Mouse (Mus musculus): ENCODE results near the gene Dtd1.

Dtd1 gene

DNA sequence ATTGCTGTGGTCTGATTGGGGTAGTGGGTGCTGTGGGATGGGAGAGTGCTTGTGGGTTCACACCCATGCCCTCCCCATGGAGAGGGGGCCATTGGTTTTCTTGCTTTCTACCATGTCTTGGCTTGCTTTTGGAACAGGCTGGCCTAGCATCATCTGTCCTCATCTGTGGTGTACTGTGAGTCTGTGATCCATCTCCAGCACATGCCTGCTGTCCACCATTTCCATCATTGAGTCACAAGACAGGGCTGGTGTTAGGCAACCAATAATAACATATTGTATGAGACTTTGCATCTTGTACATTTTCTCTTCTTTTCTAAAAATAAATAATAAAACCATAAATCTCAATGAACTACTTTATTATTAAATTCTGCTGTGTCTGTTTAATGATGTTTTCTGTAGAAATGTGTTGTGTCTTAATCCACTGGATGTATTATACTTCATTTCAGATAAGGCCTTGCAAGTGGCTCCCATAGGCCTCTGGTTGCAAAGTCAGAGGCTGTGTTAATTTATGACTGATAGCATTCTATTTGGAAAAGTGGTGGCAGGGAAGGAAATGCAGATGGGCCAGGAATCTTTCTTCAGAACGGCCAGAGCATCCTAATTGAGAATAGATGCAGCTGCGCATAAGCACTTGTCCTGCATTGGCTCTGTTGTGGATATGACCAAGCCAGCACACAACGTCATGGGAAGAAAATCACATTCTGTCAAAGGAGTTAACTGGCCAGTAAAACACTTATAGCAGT lies 168.8 kb downstream of the Dtd1 start:
- no peak for DNase-seq (ENCODE audit: low spot score in 2 of 2)

- no peak for DNase-seq (ENCODE audit: low spot score in 2 of 2)
Observed at GRCm38 (mm10) chr2:144769118-144769496, 169.4 kb downstream of the Dtd1 start.

DNA sequence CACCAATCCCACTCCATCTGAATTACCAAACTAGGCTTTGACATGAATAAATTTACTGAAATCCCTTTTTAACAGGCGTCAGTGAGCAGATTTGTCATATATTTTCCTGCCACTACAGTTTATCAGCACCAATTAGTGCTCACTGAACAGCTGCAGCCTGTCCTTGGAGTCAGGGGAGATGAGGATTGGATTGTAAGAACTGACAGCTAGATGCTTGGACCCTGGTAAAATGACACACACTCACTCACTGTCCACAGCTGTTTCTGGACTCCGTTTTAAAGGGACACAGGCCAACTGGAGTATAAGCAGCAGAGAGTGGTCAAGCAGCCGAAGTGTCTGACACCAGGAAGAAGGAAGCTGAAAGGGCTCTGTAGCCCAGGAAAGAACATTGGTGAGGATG lies 169.9 kb downstream of the Dtd1 start:
- DNase-seq (ENCODE audit: low spot score in 2 of 2) = no peak

DNA sequence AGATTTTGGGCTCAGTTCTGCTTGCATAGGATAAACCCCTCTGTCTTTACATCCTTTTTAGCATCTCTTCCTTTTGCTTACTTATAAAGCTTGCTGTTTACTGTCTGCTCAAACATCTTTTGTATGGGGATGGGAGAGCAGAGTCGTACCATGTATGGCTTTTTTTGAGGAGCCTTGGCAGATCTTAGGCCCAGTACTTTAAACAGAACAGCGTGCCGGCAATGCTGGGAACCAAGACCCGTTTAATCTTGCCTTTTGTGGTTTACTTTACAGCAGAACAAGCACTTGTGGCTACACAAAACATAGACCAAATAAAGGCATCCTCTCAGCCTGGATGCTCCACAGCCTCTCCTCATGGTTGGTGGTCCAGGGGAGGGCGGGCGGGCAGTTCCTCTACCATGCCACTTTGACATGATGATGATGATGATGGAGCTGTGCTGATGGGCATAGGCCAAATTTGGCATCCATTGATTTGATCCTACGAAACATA lies 170.8 kb downstream of the Dtd1 start:
- DNase-seq (ENCODE audit: low spot score in 2 of 2) = no peak

DNA sequence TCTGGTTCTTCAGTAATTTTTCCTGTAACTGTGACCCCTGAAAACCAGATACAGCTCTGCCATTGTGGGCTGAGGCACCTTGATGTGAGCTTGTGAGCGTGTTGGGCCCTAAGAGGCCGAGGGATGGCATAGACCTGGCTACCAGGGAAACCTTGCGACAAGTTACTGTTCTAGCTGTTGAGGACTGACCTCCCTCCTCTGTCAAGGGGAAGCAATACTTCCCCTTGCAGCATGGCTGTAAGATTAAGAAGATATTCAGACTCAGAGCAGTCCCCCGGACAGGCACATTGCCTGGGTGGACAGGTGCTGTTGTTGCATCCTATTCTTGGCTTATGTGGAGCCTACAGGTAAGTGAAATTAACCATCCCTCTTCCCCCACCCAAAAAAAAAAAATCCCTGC lies 172.1 kb downstream of the Dtd1 start:
- no peak for DNase-seq (ENCODE audit: low spot score in 2 of 2)

DNA sequence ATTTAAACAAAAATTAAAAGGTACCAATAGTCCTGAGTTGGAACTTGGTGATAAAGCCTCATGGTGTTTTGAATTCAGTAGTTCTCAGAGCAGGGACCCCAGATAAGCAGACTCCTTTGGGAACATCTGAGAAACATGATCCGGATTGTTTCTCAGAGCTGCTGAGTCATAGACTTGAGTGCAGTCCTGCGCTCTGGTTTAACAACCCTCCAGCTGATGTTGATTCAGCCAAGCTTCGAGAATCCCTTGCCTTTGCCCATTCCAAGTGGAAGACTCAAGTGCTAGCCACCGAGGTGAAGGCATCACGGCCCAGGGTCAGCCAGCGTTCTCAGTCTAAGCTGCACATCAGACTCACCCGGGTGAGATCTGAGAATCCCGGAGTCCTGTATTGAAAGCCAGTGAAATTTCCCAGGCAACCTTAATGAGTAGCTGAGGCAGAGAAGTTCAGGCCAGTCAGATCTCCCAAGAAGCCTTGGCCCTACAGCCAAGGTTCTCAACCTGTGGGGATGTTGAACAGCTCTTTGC lies 175.0 kb downstream of the Dtd1 start:
- DNase-seq (ENCODE audit: low spot score in 2 of 2) = no peak

- DNase-seq (ENCODE audit: low spot score in 2 of 2) = no peak
Observed at GRCm38 (mm10) chr2:144775626-144776025, 175.9 kb downstream of the Dtd1 start.

DNA sequence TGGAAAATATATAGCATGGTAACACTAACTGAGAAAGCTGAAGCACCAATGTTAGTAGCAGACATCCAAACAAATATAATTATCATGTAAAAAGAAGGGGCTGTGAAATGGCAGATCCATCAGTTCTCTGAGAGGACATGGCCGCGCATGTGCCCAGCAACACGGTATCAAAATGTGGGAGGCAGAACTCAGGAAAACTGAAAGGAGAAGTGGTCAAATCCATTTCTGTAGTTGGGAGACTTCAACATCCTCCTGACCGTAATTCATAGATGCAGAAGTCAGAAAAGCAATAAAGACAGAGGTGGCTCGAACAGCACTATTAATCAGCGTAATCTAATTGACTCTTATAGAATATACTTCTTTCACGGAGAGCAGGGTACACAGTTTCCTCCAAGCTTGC lies 179.6 kb downstream of the Dtd1 start:
- no peak for DNase-seq (ENCODE audit: low spot score in 2 of 2)

DNA sequence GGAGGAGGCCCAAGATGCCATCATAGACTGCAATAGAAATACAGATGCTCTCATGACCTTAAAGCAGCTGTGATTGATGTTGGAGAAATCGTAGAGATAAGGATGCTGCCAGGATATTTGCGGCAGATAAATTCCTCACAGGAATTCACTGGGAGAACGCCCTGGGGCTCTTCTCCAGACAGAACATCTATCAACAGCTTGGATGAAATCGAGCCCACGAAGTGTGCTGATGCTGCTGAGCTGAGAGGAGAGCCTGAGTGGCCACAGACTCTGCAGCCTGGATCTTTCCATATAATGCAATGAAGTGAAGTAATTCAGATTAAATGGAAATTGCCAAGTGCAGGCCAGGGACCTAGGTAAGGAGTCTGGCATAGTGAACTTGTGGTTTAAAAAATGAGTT lies 181.0 kb downstream of the Dtd1 start:
- no peak for DNase-seq (ENCODE audit: low spot score in 2 of 2)

DNA sequence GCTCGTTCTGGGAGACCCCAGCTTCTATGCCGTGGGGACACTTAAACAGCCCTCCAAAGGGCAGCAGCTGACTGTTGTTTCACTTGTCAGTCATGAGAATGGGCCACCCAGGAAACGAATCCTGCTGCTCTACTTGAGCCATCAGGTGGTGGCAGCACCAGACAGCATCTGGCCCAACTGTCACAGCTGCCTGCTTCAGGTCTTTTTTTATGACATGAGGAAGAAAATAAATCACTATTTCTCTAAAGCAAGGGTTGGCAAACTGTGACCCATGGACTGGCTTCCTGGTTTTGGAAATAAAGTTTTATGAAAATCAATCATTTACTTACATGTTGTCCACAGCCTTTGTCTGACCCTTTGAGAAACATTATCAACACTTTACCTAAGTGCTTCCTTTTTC lies 182.2 kb downstream of the Dtd1 start:
- DNase-seq (ENCODE audit: low spot score in 2 of 2) = no peak

DNA sequence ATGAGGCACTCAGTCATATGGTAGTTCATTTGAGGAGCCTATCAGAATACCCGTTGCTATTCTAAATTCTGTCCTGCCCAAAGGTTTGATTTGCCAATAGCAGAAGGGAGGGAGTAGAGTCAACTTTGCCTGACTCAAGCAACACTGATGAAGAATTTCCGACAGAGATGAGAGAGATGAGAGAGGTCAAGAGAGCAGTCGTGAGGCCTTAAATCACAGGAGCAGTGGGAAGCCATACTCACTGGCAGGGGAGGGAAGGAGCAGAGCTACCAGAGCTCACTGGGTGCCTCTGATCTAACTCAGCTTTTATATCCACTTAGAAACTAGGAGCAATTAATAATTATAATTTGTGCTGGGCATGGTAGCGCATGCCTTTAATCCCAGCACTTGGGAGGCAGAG lies 182.8 kb downstream of the Dtd1 start:
- DNase-seq (ENCODE audit: low spot score in 2 of 2) = no peak

DNA sequence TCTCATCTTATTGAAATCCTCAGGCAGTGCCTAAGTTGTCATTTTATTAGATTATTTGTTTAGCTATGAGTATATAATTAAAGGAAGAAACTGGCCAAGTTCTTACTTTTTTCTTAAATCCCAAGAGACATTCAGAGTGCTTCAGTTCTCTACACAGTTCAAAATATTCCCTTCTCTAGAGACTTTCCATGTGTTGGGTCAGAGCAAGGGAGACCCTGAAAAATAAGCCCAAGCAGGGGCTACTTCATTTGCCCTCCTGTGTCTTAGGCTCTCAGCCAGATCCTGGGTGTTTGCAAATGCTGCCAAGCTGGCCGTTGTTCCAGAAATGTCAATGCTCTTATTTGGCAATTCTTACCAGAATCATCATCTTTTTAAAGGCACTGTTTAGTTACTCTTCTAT lies 183.5 kb downstream of the Dtd1 start:
- no peak for DNase-seq (ENCODE audit: low spot score in 2 of 2)

DNA sequence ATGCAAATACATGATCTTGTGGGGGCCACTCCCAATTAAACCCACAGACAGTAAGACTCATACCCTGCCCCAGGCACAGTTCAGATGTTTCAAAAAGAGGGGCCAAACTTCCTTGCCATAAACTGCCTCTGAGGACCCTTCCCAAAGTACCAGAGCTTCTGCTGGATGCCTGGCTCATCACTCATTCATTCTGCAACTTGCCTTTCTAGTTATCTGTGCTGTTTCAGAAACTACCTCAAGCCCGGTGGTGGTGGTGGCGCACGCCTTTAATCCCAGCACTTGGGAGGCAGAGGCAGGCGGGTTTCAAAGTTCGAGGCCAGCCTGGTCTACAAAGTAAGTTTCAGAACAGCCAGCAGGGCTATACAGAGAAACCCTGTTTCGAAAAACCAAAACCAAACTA lies 184.1 kb downstream of the Dtd1 start:
- no peak for DNase-seq (ENCODE audit: low spot score in 2 of 2)

GRCm38 (mm10) chr2:144791671-144792294 lies 192.1 kb downstream of the Dtd1 start:
- peak; percentile 11 to 16 for DNase-seq (ENCODE audit: low spot score in 2 of 2)

DNA sequence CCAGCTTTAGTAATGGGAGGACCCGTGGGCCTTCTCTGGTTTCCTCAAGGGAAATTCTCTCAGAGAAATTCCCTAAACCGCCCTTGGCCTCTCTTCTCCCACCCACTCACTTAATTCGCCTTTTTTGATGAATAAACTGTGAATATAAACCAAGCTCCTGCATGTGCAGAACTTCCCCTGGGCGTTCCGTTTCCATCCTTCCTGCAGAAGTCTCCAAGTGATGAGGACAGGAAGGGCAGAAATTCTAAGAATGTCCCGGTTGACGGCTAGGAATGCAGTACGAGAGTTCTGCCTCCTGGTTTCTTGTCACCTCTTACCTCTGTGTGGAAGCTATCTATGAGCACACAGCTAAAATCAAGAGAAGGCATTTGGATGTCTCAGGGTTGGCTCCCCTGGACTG lies 197.8 kb downstream of the Dtd1 start:
- no peak for DNase-seq (ENCODE audit: low spot score in 2 of 2)

DNA sequence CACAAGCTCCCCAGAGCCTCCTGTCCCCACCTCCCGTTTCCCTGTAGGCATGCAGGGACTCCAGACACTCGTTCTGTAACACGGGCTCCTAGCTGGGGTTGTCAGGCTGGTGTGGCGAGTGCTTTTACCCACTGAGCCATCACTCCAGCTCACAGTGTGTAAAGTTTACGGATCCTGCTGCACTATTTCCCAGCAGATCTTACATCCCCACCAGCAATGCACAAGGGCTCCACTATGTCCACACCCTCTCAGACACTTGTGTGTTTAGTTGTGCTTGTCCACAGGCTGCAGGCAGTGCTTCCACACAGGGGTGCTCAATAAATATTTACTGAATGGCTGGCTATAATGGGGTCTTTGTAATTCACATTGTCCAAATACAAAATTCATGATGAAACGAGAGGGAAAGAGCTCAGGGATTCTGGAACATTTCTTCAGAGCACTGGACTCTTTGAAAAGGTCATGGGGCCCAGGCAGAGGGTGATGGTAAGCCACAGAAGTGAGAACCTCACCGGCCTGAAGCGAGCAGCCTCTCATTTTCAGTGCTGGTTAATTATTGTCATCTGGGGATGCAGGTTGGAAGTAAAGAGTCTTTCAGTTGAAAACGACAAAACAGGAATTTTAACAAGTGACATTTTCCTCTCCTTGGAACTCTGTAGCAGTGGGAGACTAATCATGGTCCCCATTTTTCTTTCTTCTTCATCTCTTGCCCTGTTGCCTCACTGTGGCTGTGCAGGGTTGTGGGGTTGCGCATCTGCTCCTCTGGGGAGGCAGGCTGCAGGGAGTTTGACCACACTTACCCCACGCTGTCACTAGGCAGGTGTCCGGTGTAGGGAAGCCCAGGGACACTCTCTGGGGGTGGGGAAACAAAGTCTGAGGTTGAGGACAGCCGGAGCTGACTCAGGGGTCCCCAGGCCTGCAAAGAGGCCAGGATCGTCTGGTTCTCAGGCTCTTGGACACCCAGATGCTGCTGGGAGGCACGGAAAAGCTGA lies 208.4 kb downstream of the Dtd1 start:
- DNase-seq (ENCODE audit: low spot score in 2 of 2) = no peak

Data from frontal cortex, postnatal 14 days (tissue).